Mouse (Mus musculus): ENCODE data around the gene Gm13889. TPM values are rescaled to one million over a fixed set of nuclear protein-coding genes. Genes with fewer than 3 reads are reported as not detected.

The Gm13889 gene
- polyA plus RNA-seq, 1 experiment from 2014 or later, result 1.6 TPM

DNA sequence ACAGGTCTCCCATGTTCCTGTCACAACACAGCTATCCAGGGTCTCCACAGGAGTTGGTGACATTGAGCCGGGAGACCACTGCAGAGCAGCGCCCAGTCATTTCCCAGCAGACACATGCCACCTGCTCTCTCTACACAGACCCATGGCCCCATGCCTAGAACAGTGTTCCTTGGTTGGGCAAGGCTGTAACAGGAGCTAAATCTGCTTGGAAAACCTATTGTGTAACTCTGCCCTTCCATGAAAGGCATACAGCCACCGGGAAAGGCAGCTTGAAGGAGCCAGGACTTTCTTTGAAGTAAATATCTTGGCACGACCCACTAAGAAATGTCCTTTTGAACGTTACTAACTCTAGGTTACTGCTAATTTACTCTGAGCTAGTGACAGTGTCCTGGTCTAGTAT, 47.3 kb downstream of the Gm13889 start:
- H3K27ac ChIP-seq (replicated peaks), result no peak overlapping the region
- no peaks in the 10 kb centered on the region for H3K9me3 ChIP-seq (replicated peaks)
- DNase-seq (ENCODE audit: low spot score), result no peak
- WGBS, result 75% methylated on average over 5 of the region's 5 CpGs
- no peak overlapping the region for H3K4me3 ChIP-seq
- H3K36me3 ChIP-seq, result no peaks in the 10 kb centered on the region
- H3K27me3 ChIP-seq (ENCODE audit: low read depth, poor library complexity, severe bottlenecking), result no peaks in the 10 kb centered on the region
- H3K4me1 ChIP-seq, result peaks cover 20% of the 10 kb centered on the region

DNA sequence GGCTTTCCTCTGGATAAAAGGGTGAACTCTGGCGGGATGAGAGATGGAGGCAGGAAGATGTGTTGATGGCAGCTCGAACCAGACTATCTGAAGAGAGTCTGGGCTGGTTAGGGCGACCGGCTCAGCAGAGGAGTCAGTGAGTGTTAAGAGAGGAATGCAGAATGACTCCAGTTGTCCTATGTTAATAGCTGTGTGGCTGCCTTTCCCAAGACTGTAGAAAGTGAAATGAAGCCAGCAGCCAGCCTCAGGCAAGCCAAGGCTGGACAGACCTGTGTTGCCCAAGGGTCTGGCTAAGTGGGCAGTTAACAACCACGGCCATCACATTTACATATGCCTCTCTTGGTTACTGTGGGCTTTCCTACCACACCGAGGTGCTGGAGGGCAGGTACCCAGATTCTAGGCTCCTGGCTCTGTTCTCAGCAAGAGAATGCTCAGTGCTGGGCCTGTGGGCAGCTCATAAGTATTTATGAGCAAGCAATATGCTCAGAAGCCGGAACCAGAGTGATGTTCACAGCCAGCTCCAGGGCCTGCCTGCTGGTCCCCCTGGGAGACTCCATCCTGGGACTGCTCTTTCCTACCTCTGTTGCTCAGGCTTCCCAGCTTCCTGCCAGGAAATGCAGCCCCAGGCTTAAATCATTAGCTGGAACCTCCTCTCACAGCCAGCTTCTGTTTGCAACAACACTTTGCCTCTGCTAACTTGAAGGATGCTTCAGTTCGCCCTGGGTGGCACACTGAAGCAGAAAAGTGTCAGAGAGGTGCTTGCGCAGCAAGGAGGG, 49.3 kb downstream of the Gm13889 start:
- no peaks in the 10 kb centered on the region for H3K36me3 ChIP-seq
- no peak for DNase-seq (ENCODE audit: low spot score)
- peak overlapping the region; percentile 28; the same call in 1 of the 2 replicates for H3K27ac ChIP-seq (replicated peaks)
- peaks cover 22% of the 10 kb centered on the region for H3K4me1 ChIP-seq
- no peak overlapping the region for H3K4me3 ChIP-seq
- WGBS, result 66% methylated on average over 9 of the region's 9 CpGs
- H3K9me3 ChIP-seq (replicated peaks), result no peaks in the 10 kb centered on the region
- H3K27me3 ChIP-seq (ENCODE audit: low read depth, poor library complexity, severe bottlenecking), result no peaks in the 10 kb centered on the region

GRCm38 (mm10) chr2:93906316-93906715, 50.7 kb downstream of the Gm13889 start:
- H3K9me3 ChIP-seq (replicated peaks), result no peaks in the 10 kb centered on the region
- 39% methylated on average over 4 of the region's 4 CpGs for WGBS
- H3K4me1 ChIP-seq, result peaks cover 22% of the 10 kb centered on the region
- no peak for DNase-seq (ENCODE audit: low spot score)
- no peaks in the 10 kb centered on the region for H3K36me3 ChIP-seq
- H3K4me3 ChIP-seq, result no peak overlapping the region
- H3K27me3 ChIP-seq (ENCODE audit: low read depth, poor library complexity, severe bottlenecking), result no peaks in the 10 kb centered on the region
- peak overlapping the region; percentile 28; the same call in 1 of the 2 replicates for H3K27ac ChIP-seq (replicated peaks)

Other genes with a start within 250 kb of the Gm13889 start
- 72.3 and 78.2 TPM in 2 replicates for gene Ext2, start 134.6 kb downstream of the Gm13889 start, polyA plus RNA-seq (2016; fragmentation: Nextera tagmentation; extraction: Ambion mirVana)
- 7.2 and 9.3 TPM in 2 replicates for gene Accs, start 107.3 kb downstream of the Gm13889 start, polyA plus RNA-seq (2016; fragmentation: Nextera tagmentation; extraction: Ambion mirVana)
- not detected in 2 replicates for gene Accsl, start 88.0 kb downstream of the Gm13889 start, polyA plus RNA-seq (2016; fragmentation: Nextera tagmentation; extraction: Ambion mirVana)
- gene Gm27027, start 39.2 kb upstream of the Gm13889 start, polyA plus RNA-seq (2016; fragmentation: Nextera tagmentation; extraction: Ambion mirVana), result not detected in 2 replicates
- gene Alkbh3, start 53.6 kb upstream of the Gm13889 start, polyA plus RNA-seq (2016; fragmentation: Nextera tagmentation; extraction: Ambion mirVana), result 47.8 and 51.5 TPM in 2 replicates
- 134 and 143 TPM in 2 replicates for gene Hsd17b12, start 200.8 kb upstream of the Gm13889 start, polyA plus RNA-seq (2016; fragmentation: Nextera tagmentation; extraction: Ambion mirVana)